Mouse (Mus musculus) brain, embryonic 14.5 days (tissue): Measurements from ENCODE around the gene Nr1h3.

Source experiments
- CTCF ChIP-seq: fragments of 200-500 bp; IDR thresholded peaks from 2 replicates; pipeline ENCODE4 v1.5.1; 2012; ENCODE audit warnings: inconsistent platforms, mild to moderate bottlenecking, moderate library complexity, borderline replicate concordance; ENCODE audit not compliant: insufficient read depth, insufficient read length; ENCODE audit errors: extremely low read depth
- POLR2A ChIP-seq: fragments of 200-500 bp; IDR thresholded peaks from 2 replicates; pipeline ENCODE4 v1.6.1; 2012; ENCODE audit warnings: mild to moderate bottlenecking, inconsistent platforms, borderline replicate concordance; ENCODE audit not compliant: poor library complexity, insufficient read depth, insufficient read length, severe bottlenecking; ENCODE audit errors: extremely low read depth

GRCm38 (mm10) chr2:91182016-91182404 lies 20.6 kb downstream of the Nr1h3 start:
- TF ChIP-seq POLR2A, result no peak
- no peak for TF ChIP-seq CTCF
